Mouse (Mus musculus) liver, embryonic 14.5 days (tissue): Measurements from ENCODE around the gene Wbp2.

ENCODE experiments used
- CTCF ChIP-seq: IDR thresholded peaks from 2 replicates; pipeline ENCODE4 v1.5.1; 2016; ENCODE audit warnings: antibody characterized with exemption, low read depth, control low read depth
- EP300 ChIP-seq: IDR thresholded peaks from 2 replicates; pipeline ENCODE4 v1.6.1; 2016; ENCODE audit warnings: antibody characterized with exemption, low read depth

DNA sequence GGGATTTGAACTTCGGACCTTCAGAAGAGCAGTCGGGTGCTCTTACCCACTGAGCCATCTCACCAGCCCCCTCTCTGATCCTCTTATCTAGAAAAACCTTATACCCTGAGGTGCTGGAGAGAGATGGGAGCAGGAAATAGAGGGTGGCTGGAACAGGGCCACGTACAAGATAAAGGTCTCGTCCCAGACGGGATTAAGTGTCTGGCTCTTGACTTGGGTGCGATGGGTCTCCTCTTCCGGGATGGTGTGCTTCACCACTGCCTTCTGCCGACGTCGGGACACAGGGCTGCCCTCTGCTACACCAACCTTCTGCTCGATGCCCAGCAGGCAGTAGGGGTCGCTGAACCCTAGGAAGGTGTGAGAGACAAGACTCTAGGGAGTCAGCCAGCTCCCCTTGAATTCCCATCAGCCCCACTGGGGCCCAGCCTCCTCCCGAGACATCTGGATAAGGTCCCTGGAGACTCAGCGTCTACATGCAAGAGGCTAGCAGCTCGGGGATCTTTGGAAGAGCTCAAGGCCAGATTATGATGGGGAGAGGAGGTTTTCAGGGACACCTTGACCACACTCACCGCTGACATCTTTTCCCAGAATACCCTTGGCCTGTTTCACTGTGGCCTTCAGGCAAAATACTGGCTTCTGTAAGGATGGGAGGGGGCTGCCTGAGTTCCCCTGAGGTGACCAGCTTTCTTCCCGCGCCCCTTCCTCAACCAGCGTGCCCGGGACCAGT lies 11.1 kb downstream of the Wbp2 start:
- peak; percentile 64 for TF ChIP-seq CTCF
- no peak for TF ChIP-seq EP300
